Mouse (Mus musculus): ENCODE data around the gene Cryzl1. TPM values are rescaled to one million over a fixed set of nuclear protein-coding genes. Genes with fewer than 3 reads are reported as not detected.
A peak's percentile ranks its signal among the peaks of the same experiment; 100 is the strongest.

Cryzl1 gene
- polyA plus RNA-seq, 1 experiment from 2014 or later, result 45.2 TPM

GRCm38 (mm10) chr16:91746101-91746950 is 17.6 kb upstream of the Cryzl1 start:
- TF ChIP-seq EP300 (optimal IDR thresholded peaks at IDR 0.05) (no peak), CTCF (IDR thresholded peaks at IDR 0.05; ENCODE audit: low read depth) (no peak)
- peak; percentile 70 for DNase-seq (ENCODE audit: low spot score)
- Histone ChIP-seq H3K9me3 (ENCODE audit: control insufficient read depth, low read length) (no peaks in the 10 kb centered on the region), H3K4me2 (replicated peaks; ENCODE audit: low read depth) (0 out of 2 replicates have a peak overlapping the region, but pooled peaks have one; percentile 9), H3K36me3 (ENCODE audit: control insufficient read depth, insufficient read depth, low read length) (no peaks in the 10 kb centered on the region), H3K27me3 (ENCODE audit: control insufficient read depth, insufficient read depth, low read length) (no peaks in the 10 kb centered on the region), H3K4me1 (replicated peaks; ENCODE audit: control insufficient read depth, insufficient read depth) (no peaks in the 10 kb centered on the region), H3K27ac (replicated peaks) (0 out of 2 replicates have a peak overlapping the region, but pooled peaks have one; percentile 19), H3K4me3 (ENCODE audit: low read depth, low read length) (no peak overlapping the region), H3K9ac (ENCODE audit: low read length) (no peak overlapping the region)
- ATAC-seq (ENCODE audit: low FRiP score, low TSS enrichment), result peak; percentile 78
- 24% methylated on average over 14 of the region's 14 CpGs for WGBS

GRCm38 (mm10) chr16:91743055-91743454 is 14.3 kb upstream of the Cryzl1 start:
- Histone ChIP-seq H3K27ac (replicated peaks) (no peak overlapping the region), H3K9ac (ENCODE audit: low read length) (no peak overlapping the region), H3K27me3 (ENCODE audit: control insufficient read depth, insufficient read depth, low read length) (no peaks in the 10 kb centered on the region), H3K36me3 (ENCODE audit: control insufficient read depth, insufficient read depth, low read length) (no peaks in the 10 kb centered on the region), H3K4me1 (replicated peaks; ENCODE audit: control insufficient read depth, insufficient read depth) (no peaks in the 10 kb centered on the region), H3K4me3 (ENCODE audit: low read depth, low read length) (no peak overlapping the region), H3K4me2 (replicated peaks; ENCODE audit: low read depth) (no peak overlapping the region), H3K9me3 (ENCODE audit: control insufficient read depth, low read length) (no peaks in the 10 kb centered on the region)
- DNase-seq (ENCODE audit: low spot score), result no peak
- 75% methylated on average over 7 of the region's 7 CpGs for WGBS
- TF ChIP-seq CTCF (IDR thresholded peaks at IDR 0.05; ENCODE audit: low read depth) (no peak), EP300 (optimal IDR thresholded peaks at IDR 0.05) (no peak)
- no peak for ATAC-seq (ENCODE audit: low FRiP score, low TSS enrichment)

- no peak overlapping the region for H3K27ac ChIP-seq (replicated peaks)
- H3K27me3 ChIP-seq (ENCODE audit: control insufficient read depth, insufficient read depth, low read length), result no peaks in the 10 kb centered on the region
- TF ChIP-seq EP300 (optimal IDR thresholded peaks at IDR 0.05) (no peak), CTCF (IDR thresholded peaks at IDR 0.05; ENCODE audit: low read depth) (no peak)
- DNase-seq (ENCODE audit: low spot score), result no peak
- no peak overlapping the region for H3K9ac ChIP-seq (ENCODE audit: low read length)
- no peak overlapping the region for H3K4me2 ChIP-seq (replicated peaks; ENCODE audit: low read depth)
- H3K4me1 ChIP-seq (replicated peaks; ENCODE audit: control insufficient read depth, insufficient read depth), result peaks cover 3% of the 10 kb centered on the region
- no peaks in the 10 kb centered on the region for H3K9me3 ChIP-seq (ENCODE audit: control insufficient read depth, low read length)
- no peak overlapping the region for H3K4me3 ChIP-seq (ENCODE audit: low read depth, low read length)
- H3K36me3 ChIP-seq (ENCODE audit: control insufficient read depth, insufficient read depth, low read length), result no peaks in the 10 kb centered on the region
- WGBS, result 67% methylated on average over 7 of the region's 7 CpGs
- ATAC-seq (ENCODE audit: low FRiP score, low TSS enrichment), result no peak
Measured at GRCm38 (mm10) chr16:91740918-91741255, 12.1 kb upstream of the Cryzl1 start.

GRCm38 (mm10) chr16:91740184-91740917 is 11.6 kb upstream of the Cryzl1 start:
- ATAC-seq (ENCODE audit: low FRiP score, low TSS enrichment), result no peak
- no peak for DNase-seq (ENCODE audit: low spot score)
- 66% methylated on average over 8 of the region's 8 CpGs for WGBS
- H3K27ac ChIP-seq (replicated peaks), result no peak overlapping the region
- no peaks in the 10 kb centered on the region for H3K27me3 ChIP-seq (ENCODE audit: control insufficient read depth, insufficient read depth, low read length)
- no peaks in the 10 kb centered on the region for H3K36me3 ChIP-seq (ENCODE audit: control insufficient read depth, insufficient read depth, low read length)
- H3K4me2 ChIP-seq (replicated peaks; ENCODE audit: low read depth), result no peak overlapping the region
- H3K9ac ChIP-seq (ENCODE audit: low read length), result no peak overlapping the region
- H3K9me3 ChIP-seq (ENCODE audit: control insufficient read depth, low read length), result no peaks in the 10 kb centered on the region
- H3K4me3 ChIP-seq (ENCODE audit: low read depth, low read length), result no peak overlapping the region
- TF ChIP-seq EP300 (optimal IDR thresholded peaks at IDR 0.05) (no peak), CTCF (IDR thresholded peaks at IDR 0.05; ENCODE audit: low read depth) (no peak)
- H3K4me1 ChIP-seq (replicated peaks; ENCODE audit: control insufficient read depth, insufficient read depth), result peaks cover 3% of the 10 kb centered on the region

GRCm38 (mm10) chr16:91738505-91738904 is 9.7 kb upstream of the Cryzl1 start:
- TF ChIP-seq CTCF (IDR thresholded peaks at IDR 0.05; ENCODE audit: low read depth) (no peak), EP300 (optimal IDR thresholded peaks at IDR 0.05) (no peak)
- Histone ChIP-seq H3K4me1 (replicated peaks; ENCODE audit: control insufficient read depth, insufficient read depth) (peaks cover 5% of the 10 kb centered on the region), H3K4me3 (ENCODE audit: low read depth, low read length) (no peak overlapping the region), H3K27ac (replicated peaks) (no peak overlapping the region), H3K4me2 (replicated peaks; ENCODE audit: low read depth) (no peak overlapping the region), H3K9me3 (ENCODE audit: control insufficient read depth, low read length) (no peaks in the 10 kb centered on the region), H3K36me3 (ENCODE audit: control insufficient read depth, insufficient read depth, low read length) (no peaks in the 10 kb centered on the region), H3K9ac (ENCODE audit: low read length) (no peak overlapping the region), H3K27me3 (ENCODE audit: control insufficient read depth, insufficient read depth, low read length) (no peaks in the 10 kb centered on the region)
- DNase-seq (ENCODE audit: low spot score), result no peak
- no peak for ATAC-seq (ENCODE audit: low FRiP score, low TSS enrichment)
- WGBS, result 86% methylated on average over 6 of the region's 6 CpGs

Measured in stomach, postnatal 0 days (tissue).